Mouse (Mus musculus): ENCODE measurements around the gene Nop9. TPM values are rescaled to one million over a fixed set of nuclear protein-coding genes. Genes with fewer than 3 reads are reported as not detected.

Gene Nop9
- polyA plus RNA-seq (2012; rRNA removed): 14.0 and 19.1 TPM in 2 replicates

GRCm38 (mm10) chr14:55745180-55745860, at the start of gene Nop9, which contains the start of gene Dhrs1:
TSS of gene Nop9 (plus strand) at chr14:55745693.
TSS of gene Dhrs1 (minus strand) at chr14:55745690.

GRCm38 (mm10) chr14:55713729-55714122, 31.8 kb upstream of the Nop9 start, which contains the start of gene Tgm1:
TSS of gene Tgm1 (minus strand) at chr14:55713926.

DNA sequence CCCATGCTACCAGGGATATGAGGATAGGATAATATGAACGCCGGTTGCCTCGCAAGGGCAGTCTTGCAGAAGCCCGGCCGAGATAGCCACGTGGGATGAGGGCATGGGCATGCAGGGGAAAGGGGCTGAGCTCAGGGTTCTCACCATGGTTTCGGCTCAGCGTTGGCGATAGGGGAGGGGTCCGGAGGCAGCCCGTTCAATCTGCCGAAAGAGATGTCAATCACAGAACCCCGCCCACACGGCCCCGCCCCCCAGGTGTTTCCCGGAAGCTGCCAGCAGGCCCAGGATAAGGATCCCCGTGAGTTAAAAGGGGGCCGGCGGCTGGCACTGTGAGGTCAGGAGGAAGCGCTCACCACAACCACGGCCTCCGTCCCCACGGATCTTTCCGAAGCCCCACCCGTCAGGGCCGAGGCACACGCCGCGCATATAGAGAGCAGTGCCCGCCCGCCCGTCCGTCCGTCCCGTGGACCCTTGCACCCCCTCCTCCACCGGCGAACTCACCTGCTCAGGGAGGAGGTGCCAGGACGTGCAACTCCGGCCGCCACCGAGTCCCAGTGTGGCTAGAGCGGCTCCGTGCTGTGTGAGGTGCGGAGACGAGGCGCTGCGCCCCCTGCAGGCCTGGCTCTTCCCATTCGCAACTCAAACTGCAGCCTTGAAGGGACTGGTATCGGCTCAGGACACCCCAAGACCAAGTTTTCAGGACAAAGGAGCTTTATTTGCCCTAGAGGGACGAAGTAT, 23.6 kb upstream of the Nop9 start, which contains the start of gene Rabggta:
Rabggta (minus strand) TSS at position 564 of the 738 bp plus-strand sequence.

DNA sequence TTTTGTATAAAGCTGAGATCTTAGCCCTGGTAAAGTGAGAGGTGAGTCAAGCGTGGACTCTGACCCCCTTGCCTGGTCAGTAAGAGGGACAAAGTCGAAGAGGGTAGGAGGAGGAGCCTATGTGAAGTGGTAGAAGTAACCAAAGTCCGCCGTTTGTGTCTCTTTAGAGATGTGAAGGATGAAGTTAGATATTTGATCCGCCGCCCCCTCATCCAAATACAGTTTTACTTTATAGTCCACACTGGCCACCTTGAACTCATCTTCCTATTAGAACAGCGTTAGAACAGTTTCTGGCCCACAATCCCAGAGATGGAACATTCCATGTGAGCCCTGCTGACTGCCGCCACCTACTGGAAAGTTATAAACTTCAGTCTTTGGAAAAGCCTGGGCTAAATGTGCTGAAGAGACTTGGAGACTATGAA, 12.9 kb downstream of the Nop9 start, which contains the start of gene Cideb:
Cideb (minus strand) TSS at position 96 of the 422 bp plus-strand sequence.

GRCm38 (mm10) chr14:55761163-55761562, 15.7 kb downstream of the Nop9 start, which contains the start of gene Ltb4r2:
TSS of gene Ltb4r2 (plus strand) at chr14:55761428.

GRCm38 (mm10) chr14:55765696-55766095, 20.2 kb downstream of the Nop9 start, which contains the start of gene Ltb4r1:
TSS of gene Ltb4r1 (plus strand) at chr14:55765962.

GRCm38 (mm10) chr14:55783958-55784235, 38.4 kb downstream of the Nop9 start, which contains the start of gene Adcy4:
TSS of gene Adcy4 (minus strand) at chr14:55784095.

DNA sequence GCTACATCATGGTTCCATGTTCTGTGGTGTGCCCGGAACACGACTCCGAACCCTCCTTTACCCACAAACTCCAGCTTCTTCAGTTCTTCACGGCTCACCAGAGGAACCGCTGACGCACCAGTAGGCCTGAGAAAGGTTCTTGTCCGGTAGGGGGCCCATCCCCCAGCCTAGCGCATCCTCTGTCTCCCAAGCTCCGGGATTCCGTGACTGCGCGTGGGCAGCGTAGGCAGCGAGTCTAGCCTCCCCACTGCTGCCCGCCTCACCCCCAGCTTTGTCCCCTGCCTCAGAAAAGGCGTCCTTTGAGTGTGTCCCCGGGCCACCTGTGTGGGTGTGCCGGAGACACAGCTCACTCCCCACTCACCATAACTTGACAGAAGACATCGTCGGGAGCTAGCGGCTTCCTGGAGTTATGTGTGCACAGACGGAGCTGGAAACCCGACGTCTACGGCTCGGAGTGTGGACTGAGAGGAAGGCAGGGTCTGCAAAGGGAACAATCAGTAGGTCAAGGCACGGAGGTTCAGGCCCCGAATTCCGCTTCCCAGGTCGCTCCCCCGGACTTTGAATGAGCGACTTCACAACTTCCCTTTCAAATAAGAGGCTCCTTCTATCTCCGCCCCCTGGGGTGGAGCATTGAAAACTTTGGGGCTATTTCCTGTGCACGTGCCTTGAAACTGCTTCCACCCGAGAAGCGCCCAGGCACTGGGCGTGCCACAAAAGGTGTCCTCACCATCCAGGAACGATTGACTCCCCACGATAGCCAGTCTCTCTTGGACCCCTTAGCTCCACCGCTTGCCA, 43.0 kb downstream of the Nop9 start, which contains the start of gene Ripk3:
Ripk3 (minus strand) TSS at position 610 of the 795 bp plus-strand sequence.

Other genes starting within 250 kb of the Nop9 start
- gene Cpne6, start 235.2 kb upstream of the Nop9 start, polyA plus RNA-seq (2012; rRNA removed): 0.11 and 0.29 TPM in 2 replicates
- gene Nrl, start 220.7 kb upstream of the Nop9 start, polyA plus RNA-seq (2012; rRNA removed): 0.25 and 0.51 TPM in 2 replicates
- gene Pck2, start 205.4 kb upstream of the Nop9 start, polyA plus RNA-seq (2012; rRNA removed): 114 and 117 TPM in 2 replicates
- 107 and 112 TPM in 2 replicates for gene Dcaf11, start 185.7 kb upstream of the Nop9 start, polyA plus RNA-seq (2012; rRNA removed)
- gene A730061H03Rik, start 185.3 kb upstream of the Nop9 start, polyA plus RNA-seq (2012; rRNA removed): 1.3 and 2.9 TPM in 2 replicates
- 1.9 and 2.0 TPM in 2 replicates for gene Fitm1, start 170.1 kb upstream of the Nop9 start, polyA plus RNA-seq (2012; rRNA removed)
- gene Psme1, start 167.6 kb upstream of the Nop9 start, polyA plus RNA-seq (2012; rRNA removed): 58.3 and 96.0 TPM in 2 replicates
- gene Emc9, start 160.4 kb upstream of the Nop9 start, polyA plus RNA-seq (2012; rRNA removed): 19.9 and 28.3 TPM in 2 replicates
- gene Psme2, start 154.6 kb upstream of the Nop9 start, polyA plus RNA-seq (2012; rRNA removed): 46.8 and 51.0 TPM in 2 replicates
- gene Rnf31, start 154.0 kb upstream of the Nop9 start, polyA plus RNA-seq (2012; rRNA removed): 42.3 and 49.7 TPM in 2 replicates
- 65.1 and 79.5 TPM in 2 replicates for gene Irf9, start 142.1 kb upstream of the Nop9 start, polyA plus RNA-seq (2012; rRNA removed)
- gene Rec8, start 127.7 kb upstream of the Nop9 start, polyA plus RNA-seq (2012; rRNA removed): 6.2 and 9.8 TPM in 2 replicates
- gene Ipo4, start 109.7 kb upstream of the Nop9 start, polyA plus RNA-seq (2012; rRNA removed): 164 and 192 TPM in 2 replicates
- gene Gm49378, start 107.8 kb upstream of the Nop9 start, polyA plus RNA-seq (2012; rRNA removed): 26.7 and 33.9 TPM in 2 replicates
- 122 and 137 TPM in 2 replicates for gene Tm9sf1, start 101.9 kb upstream of the Nop9 start, polyA plus RNA-seq (2012; rRNA removed)
- gene Tssk4, start 95.5 kb upstream of the Nop9 start, polyA plus RNA-seq (2012; rRNA removed): 0.90 and 1.4 TPM in 2 replicates
- gene Mdp1, start 85.2 kb upstream of the Nop9 start, polyA plus RNA-seq (2012; rRNA removed): 16.1 and 21.4 TPM in 2 replicates
- 13.6 and 17.9 TPM in 2 replicates for gene Gmpr2, start 73.8 kb upstream of the Nop9 start, polyA plus RNA-seq (2012; rRNA removed)
- 199 and 293 TPM in 2 replicates for gene Nedd8, start 73.6 kb upstream of the Nop9 start, polyA plus RNA-seq (2012; rRNA removed)
- 10.7 and 14.9 TPM in 2 replicates for gene Tinf2, start 63.9 kb upstream of the Nop9 start, polyA plus RNA-seq (2012; rRNA removed)
- 1.5 and 1.9 TPM in 2 replicates for gene Tgm1, start 31.8 kb upstream of the Nop9 start, polyA plus RNA-seq (2012; rRNA removed)
- 47.9 and 58.1 TPM in 2 replicates for gene Rabggta, start 23.4 kb upstream of the Nop9 start, polyA plus RNA-seq (2012; rRNA removed)
- gene Dhrs1, start within 50 bp of the Nop9 start, polyA plus RNA-seq (2012; rRNA removed): 42.0 and 65.0 TPM in 2 replicates
- gene Cideb, start 12.8 kb downstream of the Nop9 start, polyA plus RNA-seq (2012; rRNA removed): 1.9 TPM in 2 replicates
- gene Ltb4r2, start 15.7 kb downstream of the Nop9 start, polyA plus RNA-seq (2012; rRNA removed): 0.84 and 1.5 TPM in 2 replicates
- gene Ltb4r1, start 20.3 kb downstream of the Nop9 start, polyA plus RNA-seq (2012; rRNA removed): 2.2 and 2.8 TPM in 2 replicates
- gene Adcy4, start 38.4 kb downstream of the Nop9 start, polyA plus RNA-seq (2012; rRNA removed): 16.8 and 28.3 TPM in 2 replicates
- gene Ripk3, start 43.2 kb downstream of the Nop9 start, polyA plus RNA-seq (2012; rRNA removed): 9.8 and 12.0 TPM in 2 replicates
- gene Nfatc4, start 77.5 kb downstream of the Nop9 start, polyA plus RNA-seq (2012; rRNA removed): 48.6 and 49.5 TPM in 2 replicates
- 16.1 and 17.4 TPM in 2 replicates for gene Nynrin, start 108.3 kb downstream of the Nop9 start, polyA plus RNA-seq (2012; rRNA removed)
- gene Cbln3, start 138.7 kb downstream of the Nop9 start, polyA plus RNA-seq (2012; rRNA removed): 0.63 and 0.67 TPM in 2 replicates
- 21.0 and 21.5 TPM in 2 replicates for gene Khnyn, start 139.3 kb downstream of the Nop9 start, polyA plus RNA-seq (2012; rRNA removed)
- gene Sdr39u1, start 154.6 kb downstream of the Nop9 start, polyA plus RNA-seq (2012; rRNA removed): 44.7 and 46.6 TPM in 2 replicates
- 2.2 and 2.7 TPM in 2 replicates for gene Cma1, start 199.0 kb downstream of the Nop9 start, polyA plus RNA-seq (2012; rRNA removed)
- gene Cma2, start 205.3 kb downstream of the Nop9 start, polyA plus RNA-seq (2012; rRNA removed): not detected in 2 replicates

Measured in ovary, adult 2 months (tissue).